Mouse (Mus musculus) layer of hippocampus, adult 2 months (tissue): ENCODE data around the gene Stxbp6. TPM values are rescaled to one million over a fixed set of nuclear protein-coding genes. Genes with fewer than 3 reads are reported as not detected.

Experiments
- DNase-seq, 2 experiments: peaks; one replicate each; pipeline ENCODE4 v3.0.0; 2022; ENCODE audit warnings: low spot score in 2 of 2
- H3K27ac ChIP-seq: fragments of 200-600 bp; 2 replicates; pipeline ENCODE4 v1.8.1; 2022
- H3K4me3 ChIP-seq: fragments of 200-600 bp; 2 replicates; pipeline ENCODE4 v1.8.1; 2022; ENCODE audit warnings: mild to moderate bottlenecking
- CTCF ChIP-seq: fragments of 200-600 bp; conservative IDR thresholded peaks from 2 replicates; pipeline ENCODE4 v1.8.1; 2022; ENCODE audit warnings: antibody characterized with exemption, mild to moderate bottlenecking, moderate library complexity
- total RNA-seq, 2 experiments: library from RNA; stranded (reverse); gene quantifications; 2 replicates each; pipeline ENCODE4 v1.2.3; 2021

Stxbp6 gene
- total RNA-seq, 2 experiments from 2014 or later: 83.6 to 100 TPM

- no peak for DNase-seq
- no peak overlapping the region for H3K4me3 ChIP-seq
Observed at GRCm38 (mm10) chr12:44957474-44957873, 117.0 kb downstream of the Stxbp6 start.

GRCm38 (mm10) chr12:44953121-44953520, 121.4 kb downstream of the Stxbp6 start:
- DNase-seq: no peak
- no peak overlapping the region for H3K27ac ChIP-seq
- TF ChIP-seq CTCF: no peak
- no peak overlapping the region for H3K4me3 ChIP-seq

More at GRCm38 (mm10) chr12:44957474-44957873, 117.0 kb downstream of the Stxbp6 start:
- no peak for TF ChIP-seq CTCF
- no peak overlapping the region for H3K27ac ChIP-seq

- DNase-seq: no peak
- no peak overlapping the region for H3K27ac ChIP-seq
- TF ChIP-seq CTCF: no peak
- no peak overlapping the region for H3K4me3 ChIP-seq
Observed at GRCm38 (mm10) chr12:44952072-44952471, 122.4 kb downstream of the Stxbp6 start.

- no peak for TF ChIP-seq CTCF
- no peak for DNase-seq
- Histone ChIP-seq H3K27ac (no peak overlapping the region), H3K4me3 (no peak overlapping the region)
Observed at GRCm38 (mm10) chr12:44950559-44950958, 124.0 kb downstream of the Stxbp6 start.

- H3K4me3 ChIP-seq: no peak overlapping the region
- peak overlapping the region; percentile 43 for H3K27ac ChIP-seq
- no peak for TF ChIP-seq CTCF
- DNase-seq: no peak
Observed at GRCm38 (mm10) chr12:44947823-44948222, 126.7 kb downstream of the Stxbp6 start.

- no peak for TF ChIP-seq CTCF
- H3K4me3 ChIP-seq: no peak overlapping the region
- H3K27ac ChIP-seq: no peak overlapping the region
- DNase-seq: no peak
Observed at GRCm38 (mm10) chr12:44940325-44940724, 134.2 kb downstream of the Stxbp6 start.

- no peak for TF ChIP-seq CTCF
- no peak overlapping the region for H3K27ac ChIP-seq
- DNase-seq: no peak
- H3K4me3 ChIP-seq: no peak overlapping the region
Observed at GRCm38 (mm10) chr12:44939106-44939505, 135.4 kb downstream of the Stxbp6 start.

GRCm38 (mm10) chr12:44932954-44933353, 141.6 kb downstream of the Stxbp6 start:
- no peak for DNase-seq
- H3K27ac ChIP-seq: no peak overlapping the region
- H3K4me3 ChIP-seq: no peak overlapping the region
- TF ChIP-seq CTCF: no peak

- no peak for TF ChIP-seq CTCF
- Histone ChIP-seq H3K4me3 (no peak overlapping the region), H3K27ac (no peak overlapping the region)
- no peak for DNase-seq
Observed at GRCm38 (mm10) chr12:44931716-44932115, 142.8 kb downstream of the Stxbp6 start.

GRCm38 (mm10) chr12:44928456-44928855, 146.1 kb downstream of the Stxbp6 start:
- no peak overlapping the region for H3K4me3 ChIP-seq
- TF ChIP-seq CTCF: no peak
- DNase-seq: no peak
- H3K27ac ChIP-seq: no peak overlapping the region

GRCm38 (mm10) chr12:44925901-44926300, 148.6 kb downstream of the Stxbp6 start:
- DNase-seq: no peak
- no peak for TF ChIP-seq CTCF
- Histone ChIP-seq H3K4me3 (no peak overlapping the region), H3K27ac (no peak overlapping the region)

GRCm38 (mm10) chr12:44923273-44923672, 151.2 kb downstream of the Stxbp6 start:
- DNase-seq: no peak
- Histone ChIP-seq H3K4me3 (no peak overlapping the region), H3K27ac (no peak overlapping the region)
- no peak for TF ChIP-seq CTCF

- Histone ChIP-seq H3K27ac (no peak overlapping the region), H3K4me3 (no peak overlapping the region)
- DNase-seq: no peak
- no peak for TF ChIP-seq CTCF
Observed at GRCm38 (mm10) chr12:44922241-44922640, 152.3 kb downstream of the Stxbp6 start.

GRCm38 (mm10) chr12:44919613-44920012, 154.9 kb downstream of the Stxbp6 start:
- no peak overlapping the region for H3K4me3 ChIP-seq
- no peak overlapping the region for H3K27ac ChIP-seq
- no peak for TF ChIP-seq CTCF
- no peak for DNase-seq

GRCm38 (mm10) chr12:44918929-44919328, 155.6 kb downstream of the Stxbp6 start:
- DNase-seq: no peak
- no peak overlapping the region for H3K4me3 ChIP-seq
- H3K27ac ChIP-seq: no peak overlapping the region
- no peak for TF ChIP-seq CTCF
